Mouse (Mus musculus): Measurements from ENCODE around the gene Arhgef17. TPM values are rescaled to one million over a fixed set of nuclear protein-coding genes. Genes with fewer than 3 reads are reported as not detected.

Gene Arhgef17
- total RNA-seq, 2 experiments from 2014 or later = 21.9 to 25.7 TPM

GRCm38 (mm10) chr7:100835711-100836110 is 96.2 kb downstream of the Arhgef17 start:
- no peak for DNase-seq
- intact Hi-C loops (cut with DNase I; ENCODE audit: low total_unique reads) = no loop called here

GRCm38 (mm10) chr7:100835168-100835567 is 96.7 kb downstream of the Arhgef17 start:
- no peak for DNase-seq
- intact Hi-C loops (cut with DNase I; ENCODE audit: low total_unique reads) = no loop called here

- DNase-seq = no peak
- intact Hi-C loops (cut with DNase I; ENCODE audit: low total_unique reads) = no loop called here
Observed at GRCm38 (mm10) chr7:100833859-100834258, 98.0 kb downstream of the Arhgef17 start.

- intact Hi-C loops (cut with DNase I; ENCODE audit: low total_unique reads) = no loop called here
- DNase-seq = no peak
Observed at GRCm38 (mm10) chr7:100828549-100828948, 103.4 kb downstream of the Arhgef17 start.

- intact Hi-C loops (cut with DNase I; ENCODE audit: low total_unique reads) = no loop called here
Observed at GRCm38 (mm10) chr7:100824661-100825060, 107.2 kb downstream of the Arhgef17 start.

More at GRCm38 (mm10) chr7:100824661-100825060, 107.2 kb downstream of the Arhgef17 start:
- peak; percentile 38 for DNase-seq

Small RNA genes within 50 kb of the gene (microRNA-seq; reads per million reads assigned to microRNA genes)
- gene Mir3102 = 129 to 144 reads per million in 2 experiments

Other genes with a start within 250 kb of the Arhgef17 start
- gene Fam168a, start 225.5 kb downstream of the Arhgef17 start, total RNA-seq (2021) = 10 to 100 TPM; 40.1 to 44.0 TPM
- 10 to 100 TPM in 1 of 2 experiments, 1 to 10 TPM in 1; 5.4 to 16.3 TPM for gene Relt, start 68.7 kb downstream of the Arhgef17 start, total RNA-seq (2021)
- gene P2ry6, start 42.5 kb upstream of the Arhgef17 start, total RNA-seq (2021) = 1 to 10 TPM; 1.6 to 2.1 TPM
- 10 to 100 TPM; 38.0 to 47.7 TPM for gene P2ry2, start 80.8 kb upstream of the Arhgef17 start, total RNA-seq (2021)
- gene Fchsd2, start 160.8 kb upstream of the Arhgef17 start, total RNA-seq (2021) = 1 to 10 TPM; 8.8 to 9.3 TPM

Data from gastrocnemius, postnatal 14 days (tissue).